Comparison of ENCODE assay signal across 24 mouse cellular contexts in the genomic region with DNA sequence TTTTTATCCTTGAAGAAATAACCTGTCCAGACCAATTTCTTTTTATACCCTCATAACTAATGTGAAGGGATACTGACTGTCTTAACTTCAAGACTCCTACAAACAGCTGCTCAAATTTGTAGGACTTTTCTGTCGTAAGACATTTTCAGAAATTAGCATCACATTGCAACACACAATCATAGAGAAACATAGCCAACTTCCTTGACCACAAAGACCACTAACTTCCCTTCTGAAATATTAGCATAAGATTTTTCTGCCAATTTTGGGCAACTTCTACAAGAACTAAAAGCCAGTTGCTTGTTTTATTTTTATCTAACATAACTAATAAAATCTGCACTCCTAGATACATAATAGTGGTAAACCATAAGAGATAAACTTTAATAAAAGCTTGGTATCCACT.
A peak's percentile ranks its signal among the peaks of the same experiment; 100 is the strongest.
DNase-seq lines count a peak whose midpoint lies in the region; ATAC-seq lines count a peak whose summit lies in the region.
"Had no signal": no experiment of that assay in that cellular context is flagged by ENCODE, and none has a peak within 500 bp of the region (broad histone marks: within the 10 kb centered on the region; RNA-seq: fewer than 3 reads in every experiment).

No protein-coding gene starts in this region.

- H3K27ac ChIP-seq in midbrain, embryonic 15.5 days, result no peak overlapping the region
- H3K27ac ChIP-seq: hindbrain, embryonic 15.5 days; stomach, embryonic 15.5 days had no signal

- ATAC-seq in megakaryocyte, adult 5-6 weeks (ENCODE audit: poor library complexity, severe bottlenecking), result peak; percentile 90
- no peak for ATAC-seq in midbrain, embryonic 15.5 days (replicated peaks)
- ATAC-seq: activated CD4-positive, CD25-positive, alpha-beta regulatory T cell, adult 4 months; forebrain, embryonic 14.5 days; inflammation-experienced regulatory T-cells, adult 6 months had no signal

- H3K36me3 ChIP-seq in midbrain, embryonic 15.5 days (replicated peaks), result no peaks in the 10 kb centered on the region
- H3K36me3 ChIP-seq: hindbrain, embryonic 15.5 days; stomach, embryonic 15.5 days had no signal

- H3K4me2 ChIP-seq in midbrain, embryonic 15.5 days, result no peak overlapping the region
- H3K4me2 ChIP-seq: heart, embryonic 11.5 days; hindbrain, embryonic 15.5 days; midbrain, embryonic 11.5 days; stomach, embryonic 15.5 days had no signal

- DNase-seq in 3T3-L1 (ENCODE audit: low read depth, low spot score) (peak; percentile 59), 416B (ENCODE audit: low read depth) (peak; percentile 97)
- peak; percentile 8 for DNase-seq in c-Kit-positive CD71-negative TER-119-negative erythroid progenitor cells, embryonic 14.5 days (ENCODE audit: low read depth)
- no peak for DNase-seq in layer of hippocampus, adult 18-20 months (ENCODE audit: low spot score in 2 of 2)
- DNase-seq in cerebellum, adult 8-10 months, result no peak
- no peak for DNase-seq in right cerebral cortex, postnatal 36 days (ENCODE audit: low spot score in 2 of 2)
- DNase-seq: adrenal gland, postnatal 10 days; cerebellum, adult 11 months; gastrocnemius, postnatal 10 days; heart, adult 11 months; heart, postnatal 36 days; kidney, adult 11 months; kidney, postnatal 14 days; liver; thymus, postnatal 14 days had no signal

- no peaks in the 10 kb centered on the region for H3K27me3 ChIP-seq in midbrain, embryonic 15.5 days (replicated peaks)
- H3K27me3 ChIP-seq: hindbrain, embryonic 15.5 days; stomach, embryonic 15.5 days had no signal

- no peak overlapping the region for H3K9ac ChIP-seq in midbrain, embryonic 15.5 days
- H3K9ac ChIP-seq: hindbrain, embryonic 15.5 days; stomach, embryonic 15.5 days had no signal

- H3K9me3 ChIP-seq in midbrain, embryonic 15.5 days, result no peaks in the 10 kb centered on the region
- H3K9me3 ChIP-seq: hindbrain, embryonic 15.5 days; stomach, embryonic 15.5 days had no signal

- WGBS in midbrain, embryonic 15.5 days, result 91% methylated on average over 1 of the region's 1 CpGs

- no peaks in the 10 kb centered on the region for H3K4me1 ChIP-seq in midbrain, embryonic 15.5 days
- H3K4me1 ChIP-seq: hindbrain, embryonic 15.5 days; stomach, embryonic 15.5 days had no signal

- no peak overlapping the region for H3K4me3 ChIP-seq in midbrain, embryonic 15.5 days
- H3K4me3 ChIP-seq: hindbrain, embryonic 15.5 days; stomach, embryonic 15.5 days had no signal

Comparison
In these comparisons a context has a peak if more than half of its experiments do, and no peak if none do; other contexts are left out.
1. DNase-seq: peak in 3T3-L1 (single experiment), 416B (single experiment) and c-Kit-positive CD71-negative TER-119-negative erythroid progenitor cells, embryonic 14.5 days (single experiment); none in layer of hippocampus, adult 18-20 months (0 of 2), cerebellum, adult 8-10 months (single experiment) and right cerebral cortex, postnatal 36 days (0 of 2).